Mouse (Mus musculus) Patski (cell line): ENCODE results near the gene Slc25a47. TPM values are rescaled to one million over a fixed set of nuclear protein-coding genes. Genes with fewer than 3 reads are reported as not detected.

Experiments used
- ATAC-seq: fragments of 100-300 bp; one replicate; pipeline ENCODE4 v1.8.0; 2021
- CTCF ChIA-PET: fragments of 350-600 bp; sonication (Branson Sonifier 250); formaldehyde crosslinking; loops from one replicate; lab custom pipeline; 2022; ENCODE audit warnings: inconsistent platforms; lab: Charles Lee
- POLR2A ChIA-PET: fragments of 350-600 bp; sonication (Branson Sonifier 250); formaldehyde crosslinking; loops from one replicate; lab custom pipeline; 2022; ENCODE audit warnings: antibody characterized with exemption, inconsistent platforms; lab: Charles Lee
- DNase-seq: peaks from one replicate; pipeline ENCODE4 v3.0.0-alpha.2; 2011; ENCODE audit warnings: low read depth, low spot score
- H3K27me3 ChIP-seq: fragments of 371-371 bp; one replicate; pipeline ENCODE4 v1.5.1; 2021
- CTCF ChIP-seq: fragments of 100-300 bp; IDR thresholded peaks from one replicate; pipeline ENCODE4 v1.5.1; 2021
- in situ Hi-C: fragments of 300-500 bp; cut with MboI; formaldehyde crosslinking; loops from 3 replicates; pipeline ENCODE4 v1.11.1; 2018; ENCODE audit warnings: low pct_unique_long_range_greater_than_20kb, mixed read lengths
- polyA plus RNA-seq: library from polyadenylated mRNA; unstranded; gene quantifications from one replicate; pipeline ENCODE4 v1.2.3, GENCODE M21; 2021

The Slc25a47 gene
- polyA plus RNA-seq, 1 experiment from 2014 or later = 3.7 TPM

GRCm38 (mm10) chr12:108887077-108887476, 51.2 kb downstream of the Slc25a47 start:
- in situ Hi-C loops = no loop called here
- ATAC-seq (no peak), DNase-seq (no peak)
- no peaks in the 10 kb centered on the region for H3K27me3 ChIP-seq
- ChIA-PET CTCF (interaction anchor here (1.2 kb wide), 1 partner anchor 17 kb away, joined by 3 read pairs; no protein-coding TSS in a partner anchor), POLR2A (no interaction called here)
- TF ChIP-seq CTCF = no peak

- H3K27me3 ChIP-seq = no peaks in the 10 kb centered on the region
- CTCF ChIA-PET = no interaction called here
- no peak for TF ChIP-seq CTCF
- no peak for DNase-seq
- POLR2A ChIA-PET = no interaction called here
- in situ Hi-C loops = no loop called here
- no peak for ATAC-seq
These were observed 52.8 kb downstream of the Slc25a47 start for GRCm38 (mm10) chr12:108888632-108889031.

GRCm38 (mm10) chr12:108892989-108893714, 57.3 kb downstream of the Slc25a47 start, which contains the start of gene Wdr25:
Gene Wdr25 (plus strand): TSS chr12:108893631.
- ChIA-PET CTCF (no interaction called here), POLR2A (interaction anchor here (1.4 kb wide), 1 partner anchor 81 kb away, joined by 3 read pairs; no protein-coding TSS in a partner anchor)
- DNase-seq = no peak
- in situ Hi-C loops = no loop called here
- no peaks in the 10 kb centered on the region for H3K27me3 ChIP-seq
- no peak for TF ChIP-seq CTCF
- ATAC-seq = peak; percentile 15

GRCm38 (mm10) chr12:108893715-108894431, 58.0 kb downstream of the Slc25a47 start, which contains the start of gene Wars:
Gene Wars (minus strand): TSS chr12:108894174.
- H3K27me3 ChIP-seq = no peaks in the 10 kb centered on the region
- in situ Hi-C loops = no loop called here
- TF ChIP-seq CTCF = no peak
- ATAC-seq (peak; percentile 95), DNase-seq (no peak)
- CTCF ChIA-PET = interaction anchor here (1.3 kb wide), 1 partner anchor 9 kb away, joined by 3 read pairs; no protein-coding TSS in a partner anchor
- POLR2A ChIA-PET = interaction anchor here (1.4 kb wide), 1 partner anchor 81 kb away, joined by 3 read pairs; no protein-coding TSS in a partner anchor

GRCm38 (mm10) chr12:108894432-108894816, 58.6 kb downstream of the Slc25a47 start:
- no peaks in the 10 kb centered on the region for H3K27me3 ChIP-seq
- in situ Hi-C loops = no loop called here
- POLR2A ChIA-PET = interaction anchor here (0.5 to 1.4 kb wide), 2 partner anchors 17 to 82 kb away, joined by 3 read pairs; no protein-coding TSS in a partner anchor
- no peak for TF ChIP-seq CTCF
- CTCF ChIA-PET = interaction anchor here (1.0 to 1.3 kb wide), 3 partner anchors 9 to 499 kb away, joined by 3 read pairs; no protein-coding TSS in a partner anchor
- ATAC-seq (no peak), DNase-seq (no peak)

- ATAC-seq (no peak), DNase-seq (no peak)
- CTCF ChIA-PET = interaction anchor here (0.8 kb wide), 1 partner anchor 41 kb away, joined by 3 read pairs; no protein-coding TSS in a partner anchor
- TF ChIP-seq CTCF = no peak
- in situ Hi-C loops = loop anchor here (5.0 kb wide), 1 partner anchor 1486 kb away; no protein-coding TSS in a partner anchor
- no peaks in the 10 kb centered on the region for H3K27me3 ChIP-seq
- POLR2A ChIA-PET = no interaction called here
These were observed 60.2 kb downstream of the Slc25a47 start for GRCm38 (mm10) chr12:108896006-108896405.

- in situ Hi-C loops = loop anchor here (5.0 kb wide), 3 partner anchors 416 to 1056 kb away; no protein-coding TSS in a partner anchor
- CTCF ChIA-PET = no interaction called here
- ATAC-seq (no peak), DNase-seq (no peak)
- no peak for TF ChIP-seq CTCF
- H3K27me3 ChIP-seq = no peaks in the 10 kb centered on the region
- POLR2A ChIA-PET = no interaction called here
These were observed 65.5 kb downstream of the Slc25a47 start for GRCm38 (mm10) chr12:108901346-108901745.

GRCm38 (mm10) chr12:108902940-108903339, 67.1 kb downstream of the Slc25a47 start:
- no peak for TF ChIP-seq CTCF

GRCm38 (mm10) chr12:108903600-108904275, 67.9 kb downstream of the Slc25a47 start:
- ChIA-PET CTCF (interaction anchor here (1.0 to 2.3 kb wide), 6 partner anchors 9 to 490 kb away, joined by 3 to 9 read pairs (median 3); partner anchors contain the start of gene Wars), POLR2A (no interaction called here)
- no peak for TF ChIP-seq CTCF
- H3K27me3 ChIP-seq = no peaks in the 10 kb centered on the region
- no peak for DNase-seq
- peak; percentile 82 for ATAC-seq
- in situ Hi-C loops = loop anchor here (5.0 kb wide), 3 partner anchors 414 to 1054 kb away; no protein-coding TSS in a partner anchor

More at GRCm38 (mm10) chr12:108902940-108903339, 67.1 kb downstream of the Slc25a47 start:
- ChIA-PET POLR2A (no interaction called here), CTCF (interaction anchor here (1.0 to 2.3 kb wide), 4 partner anchors 9 to 491 kb away, joined by 3 to 9 read pairs (median 4); partner anchors contain the start of gene Wars)
- ATAC-seq (no peak), DNase-seq (no peak)
- in situ Hi-C loops = loop anchor here (5.0 kb wide), 3 partner anchors 414 to 1054 kb away; no protein-coding TSS in a partner anchor
- H3K27me3 ChIP-seq = no peaks in the 10 kb centered on the region
